Mouse (Mus musculus): ENCODE results near the gene Sik3. TPM values are rescaled to one million over a fixed set of nuclear protein-coding genes. Genes with fewer than 3 reads are reported as not detected.
"Not testable (repeated sequence)": the region's sequence is repeated elsewhere in the genome, so short reads cannot be mapped to it uniquely, and the experiment has no call there.

Gene Sik3
- polyA plus RNA-seq, 1 experiment from 2014 or later: 5.2 TPM

DNA sequence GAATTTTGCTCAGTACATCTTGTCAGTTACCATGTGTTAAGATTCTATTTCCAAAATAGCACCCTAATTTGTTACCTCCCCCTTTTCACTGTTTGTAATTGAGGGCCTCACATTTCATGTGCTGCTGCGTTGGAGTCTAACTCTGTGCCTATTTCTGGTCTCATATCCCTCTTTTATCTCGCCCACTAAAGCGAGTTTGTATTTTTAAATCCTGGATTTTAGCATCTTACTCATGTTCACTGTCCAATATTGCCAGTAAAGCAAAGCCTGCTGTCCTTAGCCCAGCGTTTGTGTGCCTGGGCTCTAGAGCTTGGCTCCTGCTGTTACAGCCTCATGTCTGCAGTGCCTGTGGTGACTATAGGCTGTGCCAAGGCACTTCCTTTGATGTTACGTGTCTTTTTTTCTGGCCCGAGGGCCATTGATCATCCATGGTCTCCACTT lies 69.8 kb downstream of the Sik3 start:
- 42% methylated on average over 6 of the region's 6 CpGs for WGBS
- H3K9me3 ChIP-seq (ENCODE audit: control insufficient read depth, low read length): no peaks in the 10 kb centered on the region
- no peaks in the 10 kb centered on the region for H3K27me3 ChIP-seq (ENCODE audit: control insufficient read depth, insufficient read depth, low read depth, low read length)
- no peak overlapping the region for H3K9ac ChIP-seq (ENCODE audit: low read length)
- peaks cover 11% of the 10 kb centered on the region for H3K4me1 ChIP-seq (replicated peaks; ENCODE audit: control insufficient read depth, insufficient read depth, low read length)
- no peaks in the 10 kb centered on the region for H3K36me3 ChIP-seq (ENCODE audit: control insufficient read depth, insufficient read depth, low read length)
- 0 out of 2 replicates have a peak overlapping the region, but pooled peaks have one; percentile 19 for H3K27ac ChIP-seq (ENCODE audit: low read length)
- peak; percentile 17; the same call in 1 of the 2 replicates for ATAC-seq (ENCODE audit: low read depth)
- no peak overlapping the region for H3K4me3 ChIP-seq (ENCODE audit: low read length)
- no peak overlapping the region for H3K4me2 ChIP-seq (ENCODE audit: low read depth, low read length)

- Histone ChIP-seq H3K36me3 (ENCODE audit: control insufficient read depth, insufficient read depth, low read length) (no peaks in the 10 kb centered on the region), H3K9me3 (ENCODE audit: control insufficient read depth, low read length) (no peaks in the 10 kb centered on the region), H3K4me3 (ENCODE audit: low read length) (no peak overlapping the region), H3K4me1 (replicated peaks; ENCODE audit: control insufficient read depth, insufficient read depth, low read length) (peaks cover 11% of the 10 kb centered on the region), H3K9ac (ENCODE audit: low read length) (no peak overlapping the region), H3K27ac (ENCODE audit: low read length) (no peak overlapping the region), H3K4me2 (ENCODE audit: low read depth, low read length) (no peak overlapping the region), H3K27me3 (ENCODE audit: control insufficient read depth, insufficient read depth, low read depth, low read length) (no peaks in the 10 kb centered on the region)
- no peak for ATAC-seq (ENCODE audit: low read depth)
- WGBS: 93% methylated on average over 7 of the region's 7 CpGs
Observed at GRCm38 (mm10) chr9:46083490-46083893, 70.9 kb downstream of the Sik3 start.

GRCm38 (mm10) chr9:46085898-46086297 lies 73.3 kb downstream of the Sik3 start:
- 66% methylated on average over 6 of the region's 7 CpGs for WGBS
- Histone ChIP-seq H3K36me3 (ENCODE audit: control insufficient read depth, insufficient read depth, low read length) (no peaks in the 10 kb centered on the region), H3K27me3 (ENCODE audit: control insufficient read depth, insufficient read depth, low read depth, low read length) (no peaks in the 10 kb centered on the region), H3K27ac (ENCODE audit: low read length) (no peak overlapping the region), H3K4me1 (replicated peaks; ENCODE audit: control insufficient read depth, insufficient read depth, low read length) (peaks cover 13% of the 10 kb centered on the region), H3K9ac (ENCODE audit: low read length) (no peak overlapping the region), H3K4me3 (ENCODE audit: low read length) (no peak overlapping the region), H3K4me2 (ENCODE audit: low read depth, low read length) (no peak overlapping the region), H3K9me3 (ENCODE audit: control insufficient read depth, low read length) (no peaks in the 10 kb centered on the region)
- no peak for ATAC-seq (ENCODE audit: low read depth)

DNA sequence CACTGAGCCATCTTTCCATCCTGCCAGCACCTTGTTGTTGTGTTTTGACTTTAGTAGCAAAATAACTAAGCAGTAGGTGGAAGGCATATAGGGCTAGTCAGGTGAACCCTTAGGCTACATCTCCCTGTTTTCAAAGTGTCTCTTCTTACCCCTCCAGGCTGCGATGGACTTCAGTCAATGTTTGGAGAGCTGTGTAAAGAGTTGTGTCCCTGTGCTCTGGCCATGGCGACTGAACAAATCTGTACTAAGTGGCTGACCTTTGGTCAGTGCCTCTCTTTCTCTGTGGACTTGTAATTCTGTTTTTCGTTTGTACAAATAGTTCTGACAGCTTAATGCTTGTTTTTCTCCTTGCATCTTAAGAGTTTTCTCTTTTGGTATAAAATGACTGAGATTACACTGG lies 74.2 kb downstream of the Sik3 start:
- no peaks in the 10 kb centered on the region for H3K36me3 ChIP-seq (ENCODE audit: control insufficient read depth, insufficient read depth, low read length)
- H3K4me1 ChIP-seq (replicated peaks; ENCODE audit: control insufficient read depth, insufficient read depth, low read length): peaks cover 12% of the 10 kb centered on the region
- H3K4me3 ChIP-seq (ENCODE audit: low read length): no peak overlapping the region
- H3K9me3 ChIP-seq (ENCODE audit: control insufficient read depth, low read length): no peaks in the 10 kb centered on the region
- ATAC-seq (ENCODE audit: low read depth): no peak
- H3K4me2 ChIP-seq (ENCODE audit: low read depth, low read length): no peak overlapping the region
- 45% methylated on average over 3 of the region's 3 CpGs for WGBS
- H3K9ac ChIP-seq (ENCODE audit: low read length): no peak overlapping the region
- no peaks in the 10 kb centered on the region for H3K27me3 ChIP-seq (ENCODE audit: control insufficient read depth, insufficient read depth, low read depth, low read length)
- H3K27ac ChIP-seq (ENCODE audit: low read length): no peak overlapping the region

DNA sequence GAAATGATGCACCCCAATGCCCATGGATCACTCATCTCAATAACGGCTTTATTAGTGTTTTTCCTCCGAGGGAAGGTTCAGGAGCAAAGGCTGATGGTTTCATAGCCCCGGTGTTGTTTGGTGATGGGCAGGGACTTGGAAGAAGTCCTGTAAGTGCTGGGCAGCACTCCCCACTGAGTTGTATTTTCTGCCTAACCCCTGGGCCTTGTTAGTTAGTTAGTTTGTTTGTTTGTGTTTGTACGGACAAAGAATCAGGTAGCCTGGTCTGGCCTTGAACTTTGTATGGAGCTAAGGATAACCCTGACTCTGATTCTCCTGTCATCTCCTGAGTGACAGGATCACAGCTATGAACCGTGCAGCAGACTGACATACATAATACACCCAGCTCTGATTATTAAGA lies 74.8 kb downstream of the Sik3 start:
- H3K27ac ChIP-seq (ENCODE audit: low read length): no peak overlapping the region
- H3K4me3 ChIP-seq (ENCODE audit: low read length): no peak overlapping the region
- H3K4me1 ChIP-seq (replicated peaks; ENCODE audit: control insufficient read depth, insufficient read depth, low read length): peaks cover 5% of the 10 kb centered on the region
- H3K9ac ChIP-seq (ENCODE audit: low read length): no peak overlapping the region
- H3K4me2 ChIP-seq (ENCODE audit: low read depth, low read length): no peak overlapping the region
- no peak for ATAC-seq (ENCODE audit: low read depth)
- H3K27me3 ChIP-seq (ENCODE audit: control insufficient read depth, insufficient read depth, low read depth, low read length): no peaks in the 10 kb centered on the region
- WGBS: 59% methylated on average over 5 of the region's 5 CpGs
- H3K9me3 ChIP-seq (ENCODE audit: control insufficient read depth, low read length): no peaks in the 10 kb centered on the region
- H3K36me3 ChIP-seq (ENCODE audit: control insufficient read depth, insufficient read depth, low read length): no peaks in the 10 kb centered on the region

- Histone ChIP-seq H3K9me3 (ENCODE audit: control insufficient read depth, low read length) (no peaks in the 10 kb centered on the region), H3K9ac (ENCODE audit: low read length) (no peak overlapping the region), H3K27me3 (ENCODE audit: control insufficient read depth, insufficient read depth, low read depth, low read length) (no peaks in the 10 kb centered on the region), H3K4me1 (replicated peaks; ENCODE audit: control insufficient read depth, insufficient read depth, low read length) (0 out of 2 replicates have a peak, but pooled peaks cover 2% of the 10 kb centered on the region), H3K4me2 (ENCODE audit: low read depth, low read length) (no peak overlapping the region), H3K36me3 (ENCODE audit: control insufficient read depth, insufficient read depth, low read length) (no peaks in the 10 kb centered on the region), H3K27ac (ENCODE audit: low read length) (no peak overlapping the region), H3K4me3 (ENCODE audit: low read length) (no peak overlapping the region)
- 63% methylated on average over 10 of the region's 10 CpGs for WGBS
- no peak for ATAC-seq (ENCODE audit: low read depth)
Observed at GRCm38 (mm10) chr9:46088722-46089121, 76.1 kb downstream of the Sik3 start.

GRCm38 (mm10) chr9:46090066-46090465 lies 77.4 kb downstream of the Sik3 start:
- Histone ChIP-seq H3K9me3 (ENCODE audit: control insufficient read depth, low read length) (no peaks in the 10 kb centered on the region), H3K4me1 (replicated peaks; ENCODE audit: control insufficient read depth, insufficient read depth, low read length) (0 out of 2 replicates have a peak, but pooled peaks cover 2% of the 10 kb centered on the region), H3K4me3 (ENCODE audit: low read length) (no peak overlapping the region), H3K27me3 (ENCODE audit: control insufficient read depth, insufficient read depth, low read depth, low read length) (no peaks in the 10 kb centered on the region), H3K27ac (ENCODE audit: low read length) (no peak overlapping the region), H3K4me2 (ENCODE audit: low read depth, low read length) (no peak overlapping the region), H3K9ac (ENCODE audit: low read length) (no peak overlapping the region), H3K36me3 (ENCODE audit: control insufficient read depth, insufficient read depth, low read length) (no peaks in the 10 kb centered on the region)
- 48% methylated on average over 4 of the region's 4 CpGs for WGBS
- no peak for ATAC-seq (ENCODE audit: low read depth)

- H3K4me1 ChIP-seq (replicated peaks; ENCODE audit: control insufficient read depth, insufficient read depth, low read length); ATAC-seq (ENCODE audit: low read depth); H3K27ac ChIP-seq (ENCODE audit: low read length); H3K36me3 ChIP-seq (ENCODE audit: control insufficient read depth, insufficient read depth, low read length); H3K9ac ChIP-seq (ENCODE audit: low read length); H3K4me2 ChIP-seq (ENCODE audit: low read depth, low read length); H3K9me3 ChIP-seq (ENCODE audit: control insufficient read depth, low read length); H3K4me3 ChIP-seq (ENCODE audit: low read length); H3K27me3 ChIP-seq (ENCODE audit: control insufficient read depth, insufficient read depth, low read depth, low read length): not testable (repeated sequence)
- 67% methylated on average over 1 of the region's 1 CpGs for WGBS
Observed at GRCm38 (mm10) chr9:46091157-46091556, 78.5 kb downstream of the Sik3 start.

DNA sequence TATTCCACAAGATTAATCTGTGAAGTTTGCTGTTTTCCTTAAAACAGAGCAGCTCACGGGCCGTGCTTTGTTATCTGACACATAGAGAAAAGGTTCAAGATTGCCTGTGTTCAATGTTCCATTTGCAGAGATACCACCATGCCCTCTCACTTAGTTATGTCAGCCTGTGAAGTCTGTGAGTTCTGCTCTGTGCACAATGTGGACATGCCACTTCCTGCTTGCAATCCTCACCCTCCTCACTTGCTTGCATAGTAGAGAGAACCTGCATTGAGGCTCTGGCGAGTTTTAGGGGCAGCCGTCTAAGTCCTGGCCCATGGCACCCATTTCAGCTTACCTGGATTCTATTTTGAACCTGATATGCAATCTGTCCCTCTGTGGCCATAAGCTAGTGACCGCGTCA lies 80.0 kb downstream of the Sik3 start:
- Histone ChIP-seq H3K36me3 (ENCODE audit: control insufficient read depth, insufficient read depth, low read length) (no peaks in the 10 kb centered on the region), H3K4me2 (ENCODE audit: low read depth, low read length) (no peak overlapping the region), H3K9me3 (ENCODE audit: control insufficient read depth, low read length) (no peaks in the 10 kb centered on the region), H3K27me3 (ENCODE audit: control insufficient read depth, insufficient read depth, low read depth, low read length) (no peaks in the 10 kb centered on the region), H3K27ac (ENCODE audit: low read length) (no peak overlapping the region), H3K4me3 (ENCODE audit: low read length) (no peak overlapping the region), H3K4me1 (replicated peaks; ENCODE audit: control insufficient read depth, insufficient read depth, low read length) (0 out of 2 replicates have a peak, but pooled peaks cover 5% of the 10 kb centered on the region), H3K9ac (ENCODE audit: low read length) (no peak overlapping the region)
- WGBS: 81% methylated on average over 6 of the region's 6 CpGs
- no peak for ATAC-seq (ENCODE audit: low read depth)
